Comparison of ENCODE assay signal across 17 mouse cellular contexts in the genomic region with DNA sequence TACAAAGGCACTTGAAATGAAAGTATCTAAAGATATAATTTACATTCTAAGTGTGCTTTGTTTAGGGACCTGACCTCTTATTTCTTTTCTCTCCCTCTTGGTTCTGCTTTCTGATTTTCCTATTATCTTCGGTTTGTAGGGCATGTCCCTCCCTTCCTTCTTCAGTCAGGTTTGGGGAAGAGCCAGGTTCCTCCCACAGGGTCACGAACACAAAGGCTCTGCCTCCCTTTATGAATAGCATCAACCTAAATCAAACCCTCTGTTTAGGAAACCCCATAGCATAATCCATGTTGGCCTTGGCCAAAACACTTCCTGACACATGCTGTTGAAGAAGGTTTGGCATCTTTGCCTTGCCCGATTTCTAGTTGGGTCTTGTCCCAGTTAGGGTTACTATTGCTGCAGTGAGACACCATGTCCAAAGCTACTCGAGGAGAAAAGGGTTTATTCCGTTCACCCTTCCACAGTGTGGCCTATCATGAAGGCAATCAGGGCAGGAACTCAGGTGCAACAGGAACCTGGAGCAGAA.
A peak's percentile ranks its signal among the peaks of the same experiment; 100 is the strongest.
DNase-seq lines count a peak whose midpoint lies in the region; ATAC-seq and TF ChIP-seq lines count a peak whose summit lies in the region.
"Had no signal": no experiment of that assay in that cellular context is flagged by ENCODE, and none has a peak within 500 bp of the region (broad histone marks: within the 10 kb centered on the region; RNA-seq: fewer than 3 reads in every experiment).

No protein-coding gene starts in this region.

- H3K27ac ChIP-seq in forebrain, embryonic 16.5 days (ENCODE audit: low read length): no peak overlapping the region
- no peak overlapping the region for H3K27ac ChIP-seq in forebrain, embryonic 14.5 days (ENCODE audit: low read depth, low read length)
- peak overlapping the region; percentile 56 for H3K27ac ChIP-seq in kidney, embryonic 15.5 days
- H3K27ac ChIP-seq in hindbrain, embryonic 11.5 days (ENCODE audit: low read depth, low read length): no peak overlapping the region
- H3K27ac ChIP-seq: embryonic facial prominence, embryonic 12.5 days; forebrain, embryonic 12.5 days; hindbrain, embryonic 13.5 days; hindbrain, postnatal 0 days had no signal

- WGBS in forebrain, embryonic 16.5 days: 37% methylated on average over 5 of the region's 5 CpGs
- 54% methylated on average over 5 of the region's 5 CpGs for WGBS in forebrain, embryonic 14.5 days
- WGBS in kidney, embryonic 15.5 days: 43% methylated on average over 5 of the region's 5 CpGs
- WGBS in hindbrain, embryonic 11.5 days: 81% methylated on average over 5 of the region's 5 CpGs

- no peak for TF ChIP-seq CTCF in brain, embryonic 14.5 days (IDR thresholded peaks at IDR 0.05; ENCODE audit: borderline replicate concordance, extremely low read depth, insufficient read depth, insufficient read length)

- H3K27me3 ChIP-seq in forebrain, embryonic 16.5 days (replicated peaks; ENCODE audit: control insufficient read depth, insufficient read depth, low read length): no peaks in the 10 kb centered on the region
- no peaks in the 10 kb centered on the region for H3K27me3 ChIP-seq in forebrain, embryonic 14.5 days (replicated peaks; ENCODE audit: control insufficient read depth, insufficient read depth, low read length)
- no peaks in the 10 kb centered on the region for H3K27me3 ChIP-seq in kidney, embryonic 15.5 days
- H3K27me3 ChIP-seq in hindbrain, embryonic 11.5 days (ENCODE audit: control insufficient read depth, insufficient read depth, low read length): no peaks in the 10 kb centered on the region
- H3K27me3 ChIP-seq: CH12.LX; embryonic facial prominence, embryonic 12.5 days; forebrain, embryonic 12.5 days; hindbrain, embryonic 13.5 days had no signal

- ATAC-seq in forebrain, embryonic 16.5 days: 0 out of 2 replicates have a peak, but pooled peaks have one; percentile 20
- no peak for ATAC-seq in forebrain, embryonic 14.5 days
- ATAC-seq in kidney, embryonic 15.5 days (replicated peaks; ENCODE audit: low FRiP score): peak; percentile 84
- no peak for ATAC-seq in hindbrain, embryonic 11.5 days (ENCODE audit: low FRiP score)
- ATAC-seq: hindbrain, postnatal 0 days had no signal

- no peaks in the 10 kb centered on the region for H3K36me3 ChIP-seq in forebrain, embryonic 16.5 days (ENCODE audit: control insufficient read depth, insufficient read depth)
- H3K36me3 ChIP-seq in forebrain, embryonic 14.5 days (ENCODE audit: control insufficient read depth, insufficient read depth, low read length): no peaks in the 10 kb centered on the region
- H3K36me3 ChIP-seq in kidney, embryonic 15.5 days: no peaks in the 10 kb centered on the region
- no peaks in the 10 kb centered on the region for H3K36me3 ChIP-seq in hindbrain, embryonic 11.5 days (ENCODE audit: control insufficient read depth, insufficient read depth, low read length)
- H3K36me3 ChIP-seq: embryonic facial prominence, embryonic 12.5 days; forebrain, embryonic 12.5 days; hindbrain, embryonic 13.5 days had no signal

- no peaks in the 10 kb centered on the region for H3K9me3 ChIP-seq in forebrain, embryonic 16.5 days (ENCODE audit: control insufficient read depth, low read length)
- H3K9me3 ChIP-seq in forebrain, embryonic 14.5 days (replicated peaks; ENCODE audit: control insufficient read depth, low read length): no peaks in the 10 kb centered on the region
- no peaks in the 10 kb centered on the region for H3K9me3 ChIP-seq in kidney, embryonic 15.5 days (replicated peaks)
- H3K9me3 ChIP-seq in hindbrain, embryonic 11.5 days (ENCODE audit: control insufficient read depth, low read length): no peaks in the 10 kb centered on the region
- H3K9me3 ChIP-seq: embryonic facial prominence, embryonic 12.5 days; forebrain, embryonic 12.5 days; hindbrain, embryonic 13.5 days had no signal

- no peak overlapping the region for H3K4me2 ChIP-seq in forebrain, embryonic 16.5 days (ENCODE audit: low read length)
- no peak overlapping the region for H3K4me2 ChIP-seq in forebrain, embryonic 14.5 days (ENCODE audit: low read length)
- H3K4me2 ChIP-seq in kidney, embryonic 15.5 days: no peak overlapping the region
- no peak overlapping the region for H3K4me2 ChIP-seq in hindbrain, embryonic 11.5 days (replicated peaks; ENCODE audit: low read depth, low read length)
- H3K4me2 ChIP-seq: embryonic facial prominence, embryonic 12.5 days; forebrain, embryonic 12.5 days; hindbrain, embryonic 13.5 days had no signal

- no peak for DNase-seq in forebrain, embryonic 14.5 days (ENCODE audit: low spot score)
- DNase-seq in kidney, adult 11 months: no peak
- DNase-seq in Muller cell, postnatal 12 days (ENCODE audit: inconsistent ontology term): peak; percentile 51
- DNase-seq in brain, embryonic 14.5 days (ENCODE audit: low read depth): peak; percentile 50
- no peak for DNase-seq in hindbrain, embryonic 11.5 days (ENCODE audit: low spot score)
- DNase-seq: adrenal gland, adult 2 months; adrenal gland, postnatal 36 days; gastrocnemius, postnatal 36 days; heart, postnatal 4 days; kidney, adult 18-20 months had no signal

- H3K4me1 ChIP-seq in forebrain, embryonic 16.5 days (replicated peaks; ENCODE audit: control insufficient read depth, insufficient read depth, low read length): 0 out of 2 replicates have a peak, but pooled peaks cover 2% of the 10 kb centered on the region
- no peaks in the 10 kb centered on the region for H3K4me1 ChIP-seq in forebrain, embryonic 14.5 days (ENCODE audit: control insufficient read depth, insufficient read depth, low read length)
- H3K4me1 ChIP-seq in kidney, embryonic 15.5 days: peaks cover 19% of the 10 kb centered on the region
- H3K4me1 ChIP-seq in hindbrain, embryonic 11.5 days (replicated peaks; ENCODE audit: control insufficient read depth, insufficient read depth, low read length): no peaks in the 10 kb centered on the region
- H3K4me1 ChIP-seq: embryonic facial prominence, embryonic 12.5 days; forebrain, embryonic 12.5 days had no signal

- TF ChIP-seq POLR2A in brain, embryonic 14.5 days (IDR thresholded peaks at IDR 0.05; ENCODE audit: borderline replicate concordance, extremely low read depth, insufficient read depth, insufficient read length, poor library complexity, severe bottlenecking): no peak

- no peak overlapping the region for H3K9ac ChIP-seq in forebrain, embryonic 16.5 days (replicated peaks; ENCODE audit: low read depth, low read length)
- H3K9ac ChIP-seq in forebrain, embryonic 14.5 days (ENCODE audit: low read length): no peak overlapping the region
- no peak overlapping the region for H3K9ac ChIP-seq in kidney, embryonic 15.5 days
- H3K9ac ChIP-seq in hindbrain, embryonic 11.5 days (ENCODE audit: low read depth, low read length): no peak overlapping the region
- H3K9ac ChIP-seq: embryonic facial prominence, embryonic 12.5 days; forebrain, embryonic 12.5 days; hindbrain, embryonic 13.5 days had no signal

- no peak overlapping the region for H3K4me3 ChIP-seq in forebrain, embryonic 16.5 days (replicated peaks; ENCODE audit: low read length)
- H3K4me3 ChIP-seq in forebrain, embryonic 14.5 days (ENCODE audit: low read depth, low read length): no peak overlapping the region
- H3K4me3 ChIP-seq in kidney, embryonic 15.5 days (replicated peaks): no peak overlapping the region
- H3K4me3 ChIP-seq in hindbrain, embryonic 11.5 days (ENCODE audit: low read depth, low read length): no peak overlapping the region
- H3K4me3 ChIP-seq: embryonic facial prominence, embryonic 12.5 days; forebrain, embryonic 12.5 days; hindbrain, embryonic 13.5 days had no signal

Comparison
In these comparisons a context has a peak if more than half of its experiments do, and no peak if none do; other contexts are left out.
1. ATAC-seq: peak in forebrain, embryonic 16.5 days (single experiment) and kidney, embryonic 15.5 days (single experiment); none in forebrain, embryonic 14.5 days (single experiment) and hindbrain, embryonic 11.5 days (single experiment).
2. DNase-seq: peak in Muller cell, postnatal 12 days (single experiment) and brain, embryonic 14.5 days (single experiment); none in forebrain, embryonic 14.5 days (single experiment), kidney, adult 11 months (single experiment) and hindbrain, embryonic 11.5 days (single experiment).